Mouse (Mus musculus): ENCODE results near the gene Clmn.

Gene Clmn

DNA sequence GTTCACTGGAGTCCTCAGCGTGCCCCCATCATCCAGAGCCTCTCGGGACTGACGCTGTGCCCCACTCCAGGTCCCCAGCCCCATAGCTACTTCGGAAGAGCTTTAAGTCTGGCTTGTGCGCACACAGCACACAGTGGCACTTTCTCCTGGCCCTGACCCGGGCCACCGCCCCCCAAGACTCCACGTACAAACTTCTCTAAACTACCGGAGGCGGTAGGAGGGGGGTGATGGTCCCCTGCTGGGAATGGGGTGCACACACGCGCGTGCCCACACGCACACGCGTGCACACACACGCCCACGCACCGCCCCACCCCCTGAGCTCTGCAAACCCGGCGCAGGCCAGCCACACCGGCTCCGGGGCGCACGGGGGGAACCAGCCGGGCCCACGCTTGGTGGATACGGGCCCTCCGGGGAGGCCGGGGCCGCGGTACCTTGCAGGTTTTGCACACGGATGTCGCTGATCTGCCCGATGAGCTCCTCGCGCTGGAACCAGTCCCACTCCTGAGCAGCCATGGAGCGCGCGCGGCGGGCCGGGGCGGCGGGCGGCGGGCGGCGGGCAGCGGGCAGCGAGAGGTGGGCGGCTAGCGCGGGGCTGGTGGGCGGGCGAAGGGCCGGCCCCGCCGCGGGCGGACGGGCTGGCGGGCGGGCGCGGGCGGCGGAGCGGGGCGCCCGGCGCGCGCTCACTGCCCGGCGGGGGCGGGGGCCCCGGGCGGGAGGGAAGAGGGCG is at the start of gene Clmn:
Clmn (minus strand) TSS at position 638 of the 727 bp plus-strand sequence.
- no peak for DNase-seq (ENCODE audit: low spot score)

DNA sequence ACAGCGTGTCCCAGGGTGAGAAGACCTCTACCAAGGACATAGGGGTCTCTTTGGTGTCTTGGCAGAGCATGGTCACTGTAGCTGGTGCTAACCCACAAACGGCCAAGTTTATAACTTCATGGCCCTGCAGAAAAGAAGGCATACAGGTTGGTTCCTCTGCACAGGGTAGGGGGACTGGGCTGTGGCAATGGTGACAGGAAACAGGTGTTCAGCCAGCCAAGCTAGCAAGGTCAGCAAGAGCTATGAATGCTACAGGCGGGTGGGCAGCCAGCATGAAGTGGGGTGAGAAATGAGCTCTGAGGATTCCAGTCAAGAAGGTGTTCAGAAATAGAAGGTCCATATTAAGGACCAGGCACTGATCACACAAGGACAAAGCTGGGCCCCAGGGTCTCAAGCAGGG is 48.1 kb upstream of the Clmn start:
- no peak for DNase-seq (ENCODE audit: low spot score)

DNA sequence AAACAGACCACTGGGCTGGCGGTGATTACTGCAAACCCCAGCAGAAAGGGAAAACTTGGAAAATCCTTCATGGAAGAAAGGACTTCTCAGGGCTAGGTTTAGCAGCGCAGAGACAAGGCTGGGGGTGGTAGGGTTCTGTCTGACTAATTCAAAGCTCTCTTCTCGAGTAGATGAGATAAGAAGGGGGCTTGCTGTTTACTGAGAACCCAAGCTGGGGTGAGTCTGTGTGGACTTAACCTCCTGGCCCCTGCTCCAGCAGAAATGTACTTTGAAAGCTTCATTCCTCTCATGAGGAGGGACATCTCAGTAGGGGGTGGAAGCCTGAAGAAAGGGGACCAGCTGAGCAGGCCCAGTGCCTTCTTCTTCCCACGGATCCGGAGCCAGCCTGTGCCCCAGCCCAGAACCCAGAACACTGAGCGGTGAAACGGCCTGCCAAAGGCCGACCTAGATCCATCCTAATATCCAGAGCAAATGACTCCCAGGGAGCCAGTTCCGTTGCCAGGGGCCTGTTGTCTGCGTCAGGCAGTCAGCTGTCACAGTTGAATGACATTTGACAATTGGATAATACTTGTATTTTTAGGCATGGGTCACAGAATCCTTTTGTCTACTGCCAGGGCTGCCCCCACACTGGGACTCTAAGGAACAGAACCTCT is 47.5 kb upstream of the Clmn start:
- DNase-seq (ENCODE audit: low spot score) = no peak

DNA sequence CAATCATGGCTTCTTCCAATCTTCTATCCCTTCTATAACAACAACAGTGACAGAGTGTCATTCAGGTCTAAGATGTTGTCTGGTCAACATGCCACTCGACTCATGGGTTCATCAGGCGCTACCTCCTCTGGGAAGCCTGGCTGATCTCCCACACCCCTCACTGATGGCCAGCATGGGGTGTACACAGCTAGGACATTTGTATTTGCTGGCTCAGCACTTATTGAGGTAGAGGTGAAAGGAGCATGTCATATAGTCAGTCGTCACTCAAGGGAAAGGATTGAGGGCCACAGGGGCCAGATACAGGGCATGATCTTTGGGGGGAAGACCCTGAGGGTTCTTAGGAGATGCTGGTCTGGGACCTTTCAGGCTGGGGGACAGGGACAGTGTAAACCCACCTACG is 44.9 kb upstream of the Clmn start:
- no peak for DNase-seq (ENCODE audit: low spot score)

DNA sequence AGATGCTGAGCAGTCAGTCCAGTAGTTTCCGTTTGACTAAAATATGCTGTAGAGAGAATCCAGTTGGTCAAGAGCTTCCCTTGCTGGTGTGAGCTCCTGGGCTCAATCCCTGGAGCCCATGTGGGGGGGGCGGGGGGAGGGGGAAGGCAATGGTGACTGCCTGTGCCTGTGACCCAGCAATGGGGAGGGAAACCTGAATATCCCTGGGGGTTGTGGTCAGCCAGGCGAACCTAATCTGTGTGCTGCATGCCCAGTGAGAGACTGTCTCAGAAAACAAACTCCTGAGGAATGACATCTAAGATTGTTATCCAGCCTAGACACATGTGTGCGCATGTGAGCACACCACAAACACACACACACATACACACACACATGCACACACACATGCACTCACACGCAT is 44.1 kb upstream of the Clmn start:
- DNase-seq (ENCODE audit: low spot score) = no peak

DNA sequence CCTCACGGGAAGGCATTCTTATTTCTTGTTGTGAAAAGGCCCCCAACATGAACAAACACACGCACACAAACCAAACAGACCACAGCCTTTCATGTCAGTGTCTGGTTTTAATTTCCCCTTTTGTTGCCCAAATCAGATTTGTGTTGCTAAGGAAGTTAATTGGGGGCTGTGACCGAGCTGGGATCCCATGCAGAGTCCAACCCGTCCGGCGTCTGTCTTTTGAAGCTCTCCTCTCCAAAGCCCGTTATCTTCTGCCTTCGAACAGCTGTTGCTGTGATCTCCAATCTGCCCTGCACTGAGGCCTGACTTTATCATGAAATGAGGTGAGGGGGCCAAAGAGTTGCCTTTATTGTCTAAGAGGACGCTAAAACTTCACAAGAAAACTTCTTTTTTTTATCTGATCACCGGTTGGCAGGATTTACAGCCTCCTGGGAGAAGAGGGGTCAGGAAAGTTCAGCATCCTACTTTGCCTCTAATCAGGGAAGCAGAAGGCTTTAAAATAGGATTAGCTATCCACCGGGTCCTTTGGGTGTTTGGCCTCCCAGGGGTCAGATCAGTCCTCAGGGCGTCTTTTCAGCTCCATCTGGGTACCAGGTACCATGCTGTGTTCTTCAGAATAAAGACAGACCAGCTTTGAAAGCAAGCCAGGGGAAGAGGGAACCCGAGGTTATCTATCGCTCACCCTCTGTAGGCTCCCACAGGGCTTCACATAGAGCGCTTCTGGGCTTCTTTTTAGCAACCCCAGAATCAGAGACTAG is 43.3 kb upstream of the Clmn start:
- no peak for DNase-seq (ENCODE audit: low spot score)

DNA sequence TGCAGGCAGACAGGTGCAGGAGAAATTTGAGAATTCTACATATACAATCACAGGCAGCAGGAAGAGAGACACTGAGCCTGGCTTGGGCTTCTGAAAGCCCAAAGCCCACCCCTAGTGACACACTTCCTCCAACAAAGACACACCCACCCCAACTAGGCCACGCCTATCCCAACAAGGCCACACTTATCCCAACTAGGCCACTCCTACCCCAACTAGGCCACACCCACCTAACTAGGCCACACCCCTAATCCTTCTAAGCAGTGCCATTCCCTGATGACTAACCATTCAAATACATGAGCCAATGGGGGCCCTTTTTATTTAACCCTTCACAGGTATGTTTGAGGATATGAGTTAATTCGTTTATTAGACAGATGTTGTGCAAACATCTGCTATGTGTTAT is 42.3 kb upstream of the Clmn start:
- no peak for DNase-seq (ENCODE audit: low spot score)

DNA sequence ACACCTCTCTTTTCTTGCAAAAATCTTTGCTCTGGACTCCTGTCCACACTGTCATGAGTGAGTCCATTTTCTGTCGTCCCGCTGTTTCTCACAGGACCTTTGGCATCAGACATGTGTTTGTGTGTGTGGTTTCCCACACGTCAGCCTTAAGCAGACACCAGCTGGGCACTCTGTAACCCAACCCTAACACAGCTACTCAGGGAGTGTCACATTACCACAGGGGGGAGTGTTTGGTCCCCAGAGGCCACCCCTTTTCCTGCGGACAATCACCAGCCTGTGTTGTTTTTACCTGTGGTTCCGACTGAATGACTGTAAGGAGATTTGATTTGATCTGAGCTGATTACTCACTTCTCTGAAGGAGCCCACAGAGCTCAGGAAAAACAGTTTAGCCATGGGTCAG is 39.3 kb upstream of the Clmn start:
- DNase-seq (ENCODE audit: low spot score) = no peak

DNA sequence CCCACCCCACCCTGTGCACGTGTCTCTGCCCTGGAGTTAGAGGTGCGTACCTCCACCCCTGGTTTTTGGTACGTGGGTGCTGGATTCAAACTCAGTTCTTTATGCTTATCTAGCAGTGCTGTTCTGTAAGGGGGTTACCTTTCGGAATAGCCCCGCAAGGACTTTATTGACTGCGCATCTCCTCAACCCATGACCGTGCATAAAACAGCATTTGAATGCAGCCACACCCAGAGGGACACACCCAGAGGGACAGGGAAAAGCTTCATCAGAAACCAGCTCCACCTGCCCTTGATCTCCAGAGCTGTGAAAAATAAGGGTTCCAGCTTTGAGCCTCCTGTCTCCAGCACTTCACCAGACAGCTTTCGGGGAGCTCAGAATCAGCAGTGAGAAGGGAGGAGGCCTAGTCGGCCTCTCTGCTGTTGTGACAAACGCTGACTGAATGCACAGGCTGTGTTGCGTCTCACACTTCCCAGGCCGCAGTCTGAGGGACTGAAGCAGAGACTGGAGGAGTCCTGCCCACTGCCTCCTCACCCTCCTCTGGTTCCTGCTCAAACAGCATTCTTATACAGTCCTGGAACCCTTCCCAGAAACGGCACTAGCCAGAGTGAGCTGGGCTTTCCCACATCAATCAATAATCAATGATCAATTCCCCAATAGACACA is 37.6 kb upstream of the Clmn start:
- no peak for DNase-seq (ENCODE audit: low spot score)

DNA sequence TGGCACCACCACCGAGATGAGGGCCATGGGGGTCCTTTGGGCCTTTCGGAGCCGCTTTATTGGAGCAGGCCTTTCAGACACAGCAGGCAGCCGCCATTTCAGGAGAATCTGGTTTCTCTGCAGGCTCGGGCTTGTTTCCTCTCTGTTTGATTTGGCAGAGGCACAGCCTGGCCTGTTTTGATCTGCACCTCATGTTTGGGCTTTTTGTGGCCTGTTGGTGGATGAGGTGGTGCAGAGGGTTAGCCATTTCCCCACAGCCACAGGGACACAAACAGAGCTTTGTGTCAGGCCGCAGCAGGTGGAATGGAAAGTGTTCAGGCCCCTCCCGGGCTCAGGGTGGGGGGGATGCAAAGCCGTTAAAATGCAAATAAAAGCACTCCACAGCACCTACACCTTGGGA is 36.4 kb upstream of the Clmn start:
- DNase-seq (ENCODE audit: low spot score) = no peak

DNA sequence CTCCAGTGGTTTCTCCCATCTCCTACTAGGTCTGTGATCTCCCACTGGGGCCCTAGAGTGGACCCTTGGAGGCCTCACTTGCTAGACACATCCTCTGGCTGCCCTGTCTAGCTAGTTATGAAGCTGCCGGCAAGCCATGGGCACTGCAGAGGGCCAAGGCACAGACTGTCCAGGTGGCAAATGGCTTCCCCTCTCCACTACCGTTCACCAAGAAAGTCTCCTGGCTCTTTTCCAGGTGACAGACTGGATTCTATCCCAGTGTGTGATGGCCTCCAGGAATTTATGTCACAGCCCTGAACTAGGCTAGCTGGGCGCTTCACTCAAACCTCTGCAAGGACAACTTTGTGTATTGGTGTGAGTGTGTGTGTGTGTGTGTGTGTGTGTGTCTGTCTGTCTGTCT is 35.0 kb upstream of the Clmn start:
- no peak for DNase-seq (ENCODE audit: low spot score)

DNA sequence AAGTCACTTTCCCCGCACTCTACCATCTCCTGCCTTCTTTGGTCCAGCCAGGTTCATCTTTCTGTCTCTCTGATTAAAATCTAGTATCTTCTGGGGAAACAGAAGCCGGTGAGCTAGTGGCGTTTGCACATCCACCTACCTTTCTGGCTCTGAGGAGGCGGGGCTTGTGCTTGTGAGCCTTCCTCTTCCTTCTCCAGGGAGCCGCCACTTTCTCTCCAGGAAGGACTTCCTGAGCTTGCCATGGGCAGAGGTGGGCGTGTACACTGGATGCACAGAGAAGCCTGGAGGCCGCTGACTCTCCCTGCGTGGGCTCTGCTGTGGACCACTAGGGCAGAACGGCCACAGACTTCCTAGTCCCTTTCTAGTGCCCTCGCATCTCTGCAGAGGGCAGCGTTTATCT is 34.3 kb upstream of the Clmn start:
- DNase-seq (ENCODE audit: low spot score) = no peak

DNA sequence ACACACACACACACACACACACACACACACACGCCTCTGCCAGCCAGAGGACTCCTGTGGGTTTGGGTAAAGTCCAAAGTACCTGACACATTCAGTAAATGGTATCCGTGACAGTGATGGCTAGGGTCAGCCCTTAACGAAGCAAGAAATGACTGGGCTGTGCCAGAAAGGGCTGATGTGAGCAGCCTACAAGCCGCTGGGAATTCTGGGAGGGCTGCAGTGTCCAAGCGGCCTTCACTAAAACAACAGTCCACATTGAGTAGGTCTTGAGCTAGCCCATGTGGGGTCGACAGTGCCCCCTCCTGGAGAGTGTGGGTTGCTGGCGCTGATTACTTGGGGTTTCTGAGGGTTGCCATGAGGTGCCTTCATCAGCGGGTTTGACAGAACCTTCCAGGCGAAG is 33.8 kb upstream of the Clmn start:
- no peak for DNase-seq (ENCODE audit: low spot score)

DNA sequence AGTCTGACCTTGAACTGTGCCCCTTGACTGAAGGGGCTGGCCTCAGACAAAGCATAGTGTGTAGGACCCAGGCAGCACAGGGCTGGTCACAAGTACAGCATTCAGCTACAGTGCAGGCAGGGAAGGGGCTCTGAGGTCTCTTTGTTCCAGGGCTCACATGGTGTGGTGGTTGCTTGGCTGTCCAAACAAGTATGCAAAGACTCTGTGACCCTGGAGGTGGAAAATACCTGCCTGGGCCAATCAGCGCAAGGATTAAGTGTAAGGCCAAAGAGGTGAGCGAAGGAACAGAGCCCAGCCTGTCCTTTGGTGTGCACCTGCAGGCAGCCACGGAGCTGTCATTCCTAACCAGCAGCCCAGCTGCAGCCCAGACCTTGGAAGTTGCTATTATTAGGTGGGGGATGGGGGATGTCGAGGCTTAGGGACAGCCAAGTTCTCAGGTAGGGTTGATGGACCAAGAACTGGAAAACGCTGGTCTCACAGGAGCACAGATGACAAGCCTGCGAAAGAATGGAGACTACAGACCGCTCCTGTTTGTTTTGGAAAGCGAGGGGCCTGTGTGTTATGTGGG is 32.3 kb upstream of the Clmn start:
- no peak for DNase-seq (ENCODE audit: low spot score)

DNA sequence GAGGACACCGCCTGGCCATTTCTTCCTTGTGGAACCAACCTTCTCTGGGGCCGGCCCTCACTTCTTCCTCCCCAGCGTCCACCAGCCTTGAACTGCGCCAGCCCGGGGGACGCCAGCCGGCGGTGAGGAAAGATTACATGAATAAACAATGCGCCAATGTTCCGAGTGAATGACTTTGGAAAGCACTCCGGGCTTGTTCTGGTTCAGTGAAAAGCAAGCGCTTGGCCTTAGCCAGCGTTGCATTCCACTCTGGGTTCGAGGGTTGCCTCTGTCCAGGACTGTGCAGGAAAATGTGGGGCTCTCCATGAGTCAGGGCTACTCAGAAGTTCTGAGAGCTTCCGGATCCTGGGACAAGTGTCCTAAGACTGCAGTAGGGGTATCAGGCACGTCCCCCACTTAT is 31.8 kb upstream of the Clmn start:
- no peak for DNase-seq (ENCODE audit: low spot score)

DNA sequence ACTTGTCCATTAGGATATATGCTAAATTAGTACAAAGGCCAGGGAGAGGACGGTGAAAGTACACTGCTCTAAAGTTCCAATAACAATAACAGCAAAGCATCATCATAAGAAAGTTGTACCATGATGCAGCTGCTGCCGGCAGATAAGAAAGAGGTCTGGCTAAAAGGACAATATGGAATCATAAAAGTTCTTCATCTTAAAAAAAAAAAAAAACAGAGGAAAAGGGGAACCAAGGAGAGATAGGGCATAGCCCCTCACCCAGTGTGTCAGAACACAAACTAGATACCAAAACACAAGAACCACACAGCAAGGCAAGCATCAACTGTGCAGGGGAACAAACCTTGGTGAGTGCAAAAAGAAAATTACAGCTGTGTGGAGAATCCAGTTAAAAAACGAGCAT is 27.4 kb upstream of the Clmn start:
- no peak for DNase-seq (ENCODE audit: low spot score)

DNA sequence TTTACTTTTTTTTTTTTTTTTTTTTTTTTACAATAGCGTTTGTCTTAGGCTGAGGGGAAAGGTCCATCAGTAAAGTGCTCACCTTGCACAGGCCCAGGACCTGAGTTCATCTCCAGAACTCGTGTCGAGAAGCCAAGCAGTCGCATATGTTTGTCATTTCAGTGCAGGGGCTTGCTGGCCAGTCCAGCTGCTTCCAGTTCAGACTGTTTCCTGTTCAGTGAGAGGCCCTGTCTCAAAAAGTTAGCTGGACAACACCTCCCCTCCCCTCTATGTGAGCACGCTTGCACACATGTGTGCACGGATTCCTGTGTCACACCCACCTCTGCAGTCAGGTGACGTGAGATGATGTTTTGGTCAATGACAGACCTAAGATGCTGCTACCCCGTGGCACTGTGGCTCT is 25.2 kb upstream of the Clmn start:
- DNase-seq (ENCODE audit: low spot score) = no peak

DNA sequence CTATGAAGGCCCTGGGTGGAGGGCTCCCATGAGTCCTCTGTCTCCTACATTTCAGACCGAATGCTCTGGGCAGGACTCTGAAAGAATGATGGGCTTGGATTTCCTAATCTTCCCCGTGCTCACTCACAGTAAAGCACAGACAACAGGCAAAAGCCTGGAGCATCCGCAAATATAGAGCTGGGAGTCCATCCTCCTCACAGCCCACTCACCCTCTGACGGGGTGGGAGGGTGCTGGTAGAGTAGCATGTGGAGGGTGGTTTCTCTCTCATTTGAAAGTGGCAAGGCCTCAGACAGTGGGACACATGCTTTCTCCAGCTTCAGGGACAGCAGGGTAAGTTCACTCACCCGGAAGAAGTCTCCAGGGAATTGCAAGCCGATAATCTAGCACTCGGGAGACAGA is 21.2 kb upstream of the Clmn start:
- no peak for DNase-seq (ENCODE audit: low spot score)

DNA sequence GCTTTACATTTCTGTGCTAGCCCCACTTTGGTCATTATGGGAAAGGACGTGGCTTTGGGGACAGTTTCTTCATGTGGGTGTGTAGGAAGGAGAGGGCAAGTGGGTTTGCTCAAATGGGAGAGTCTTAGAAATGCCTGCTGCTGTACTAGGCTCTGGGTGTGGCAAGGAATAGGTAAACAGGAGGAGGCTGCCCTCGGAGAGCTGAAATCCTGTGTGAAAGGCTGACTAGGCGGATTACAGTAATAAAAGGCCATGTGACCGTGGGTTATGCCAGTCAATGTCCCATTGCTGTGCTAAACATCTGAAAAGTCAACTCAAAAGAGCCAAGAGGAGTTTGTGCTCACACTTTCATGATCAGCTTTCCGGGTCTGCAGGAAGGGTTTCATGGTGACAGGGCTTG is 17.7 kb upstream of the Clmn start:
- DNase-seq (ENCODE audit: low spot score) = no peak

DNA sequence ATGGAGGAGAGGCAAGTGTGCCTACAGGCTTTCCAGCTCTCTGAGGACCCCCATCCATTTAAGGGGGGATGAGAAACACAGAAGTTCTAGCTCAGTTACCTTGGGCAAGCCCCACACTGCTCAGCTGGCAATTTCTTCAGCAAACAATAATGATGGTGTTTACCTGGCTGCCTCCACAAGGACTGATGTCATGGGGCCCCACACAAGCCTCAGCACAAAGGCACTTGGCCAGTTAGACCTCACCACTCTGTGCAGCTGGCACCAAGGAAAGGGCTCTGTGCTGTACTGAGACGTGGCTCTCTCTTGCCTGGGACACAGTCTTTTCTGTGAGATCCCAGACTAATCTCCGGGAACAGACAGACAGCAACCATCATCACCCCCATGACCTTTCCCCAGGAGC is 17.2 kb upstream of the Clmn start:
- no peak for DNase-seq (ENCODE audit: low spot score)

DNA sequence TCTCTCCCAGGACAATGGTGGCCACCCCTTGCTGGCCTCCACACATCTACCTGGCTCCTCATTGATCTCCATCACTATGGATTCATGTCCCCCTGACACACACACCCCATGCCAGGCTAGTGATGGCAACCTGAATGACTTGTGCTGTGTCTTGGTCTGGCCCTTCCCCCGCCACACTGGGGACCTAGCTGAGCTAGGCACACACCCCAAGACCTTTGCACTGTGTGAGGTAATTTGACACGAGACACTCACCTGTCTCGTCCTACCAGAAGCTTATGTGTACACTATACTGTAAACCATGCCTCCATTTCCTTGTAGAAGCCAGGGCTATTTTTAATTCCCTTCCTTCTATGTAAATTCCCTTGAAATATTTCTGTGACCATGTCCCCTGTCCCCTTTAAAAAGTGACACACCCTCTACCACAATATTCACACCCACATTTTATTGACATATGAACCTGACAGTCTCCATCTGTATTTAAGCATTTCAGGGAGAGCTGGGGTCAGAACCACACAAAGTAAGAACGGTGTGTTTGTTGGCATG is 16.7 kb upstream of the Clmn start:
- no peak for DNase-seq (ENCODE audit: low spot score)

DNA sequence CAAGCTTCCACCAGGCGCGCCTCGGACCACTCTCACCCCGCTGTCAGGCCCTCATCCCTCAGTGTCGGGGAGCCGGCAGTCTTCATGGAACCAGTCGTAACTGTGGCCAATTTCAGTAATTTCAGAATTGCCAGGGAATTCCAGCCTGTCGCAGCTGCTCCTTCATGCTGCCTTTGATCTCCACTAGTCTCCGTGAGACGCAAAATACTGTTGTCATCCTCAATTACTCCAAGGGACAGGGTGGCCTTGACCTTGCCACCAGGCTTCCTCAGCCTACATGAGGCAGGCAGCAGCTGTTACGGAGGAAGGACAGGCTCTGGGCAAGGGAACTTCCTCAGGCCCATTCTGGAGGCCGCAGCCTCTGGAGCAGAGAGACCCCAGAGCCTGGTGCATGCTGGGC is 15.5 kb upstream of the Clmn start:
- DNase-seq (ENCODE audit: low spot score) = no peak

Measured in T-cell, adult 2 months (primary cell).